Mouse (Mus musculus) E14TG2a.4 (cell line): Measurements from ENCODE around the gene Mink1.
A peak's percentile ranks its signal among the peaks of the same experiment; 100 is the strongest.

Experiments
- H3K27me3 ChIP-seq: 2 replicates; pipeline ENCODE4 v1.6.1; 2014; ENCODE audit warnings: low read length, control low read depth; ENCODE audit not compliant: insufficient read depth
- H3K36me3 ChIP-seq: 2 replicates; pipeline ENCODE4 v1.6.1; 2014; ENCODE audit warnings: low read length, control low read depth; ENCODE audit not compliant: insufficient read depth
- H3K4me1 ChIP-seq: replicated peaks from 2 replicates; pipeline ENCODE4 v1.6.1; 2014; ENCODE audit warnings: low read depth, low read length, control low read depth
- H3K4me3 ChIP-seq: replicated peaks from 2 replicates; pipeline ENCODE4 v1.5.1; 2014; ENCODE audit warnings: mild to moderate bottlenecking, low read length
- H3K9me3 ChIP-seq: 2 replicates; pipeline ENCODE4 v1.6.1; 2014; ENCODE audit warnings: low read length, control low read depth
- CTCF ChIP-seq: conservative IDR thresholded peaks from 2 replicates; pipeline ENCODE4 v1.5.1; 2014; ENCODE audit warnings: low read length
- NANOG ChIP-seq: IDR thresholded peaks from 2 replicates; pipeline ENCODE4 v1.6.1; 2014; ENCODE audit warnings: borderline replicate concordance, low read length, mixed read lengths
- POU5F1 ChIP-seq: IDR thresholded peaks from 2 replicates; pipeline ENCODE4 v1.6.1; 2014; ENCODE audit warnings: low read length, borderline replicate concordance

Gene Mink1

GRCm38 (mm10) chr11:70578962-70579361, 16.3 kb downstream of the Mink1 start:
- H3K9me3 ChIP-seq, result no peaks in the 10 kb centered on the region
- TF ChIP-seq POU5F1 (no peak), NANOG (no peak), CTCF (no peak)
- H3K4me1 ChIP-seq, result peaks cover 54% of the 10 kb centered on the region
- H3K4me3 ChIP-seq, result no peak overlapping the region
- no peaks in the 10 kb centered on the region for H3K27me3 ChIP-seq
- H3K36me3 ChIP-seq, result no peaks in the 10 kb centered on the region; the same call in 1 of the 2 replicates

DNA sequence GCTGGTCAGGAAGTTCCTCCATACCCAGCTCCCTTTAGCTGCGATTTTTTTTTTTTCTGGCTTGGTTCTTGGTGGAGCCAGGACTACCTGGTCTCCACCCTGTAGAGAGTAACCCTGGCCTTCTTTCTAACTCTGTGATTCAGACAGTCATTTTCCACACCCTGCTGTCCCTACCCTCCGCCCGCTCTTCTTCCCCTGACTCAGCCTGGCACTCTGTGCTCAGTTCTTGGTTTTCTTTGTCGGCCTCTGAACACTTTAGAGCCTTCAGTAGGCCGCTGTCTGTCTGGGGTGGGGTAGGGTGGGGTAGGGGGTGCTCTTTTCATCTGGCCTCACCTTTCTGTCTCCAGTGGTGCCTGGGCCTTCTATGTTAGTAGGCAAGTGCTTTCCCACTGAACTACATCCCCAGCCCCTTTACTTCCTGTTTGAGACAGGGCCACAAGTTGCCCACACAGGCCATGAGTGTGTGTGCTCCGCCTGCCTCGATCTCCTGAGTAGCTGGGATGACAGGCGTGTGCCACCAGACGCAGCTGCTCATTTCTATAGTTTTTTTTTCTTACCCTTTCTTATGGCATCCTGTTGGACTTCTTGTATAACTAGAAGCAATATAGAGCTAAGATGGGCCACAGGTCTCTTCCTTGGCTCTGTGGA, 17.2 kb downstream of the Mink1 start:
- peaks cover 57% of the 10 kb centered on the region for H3K4me1 ChIP-seq
- H3K4me3 ChIP-seq, result no peak overlapping the region
- TF ChIP-seq POU5F1 (no peak), NANOG (no peak), CTCF (no peak)
- H3K27me3 ChIP-seq, result no peaks in the 10 kb centered on the region
- no peaks in the 10 kb centered on the region; the same call in 1 of the 2 replicates for H3K36me3 ChIP-seq
- H3K9me3 ChIP-seq, result no peaks in the 10 kb centered on the region

GRCm38 (mm10) chr11:70580358-70580720, 17.7 kb downstream of the Mink1 start:
- Histone ChIP-seq H3K4me1 (peaks cover 61% of the 10 kb centered on the region), H3K27me3 (no peaks in the 10 kb centered on the region), H3K36me3 (no peaks in the 10 kb centered on the region; the same call in 1 of the 2 replicates), H3K9me3 (no peaks in the 10 kb centered on the region), H3K4me3 (no peak overlapping the region)
- TF ChIP-seq POU5F1 (no peak), CTCF (no peak), NANOG (no peak)

GRCm38 (mm10) chr11:70580921-70581320, 18.2 kb downstream of the Mink1 start:
- TF ChIP-seq NANOG (no peak), CTCF (no peak), POU5F1 (no peak)
- Histone ChIP-seq H3K36me3 (no peaks in the 10 kb centered on the region; the same call in 1 of the 2 replicates), H3K9me3 (no peaks in the 10 kb centered on the region), H3K4me1 (peaks cover 66% of the 10 kb centered on the region), H3K27me3 (no peaks in the 10 kb centered on the region), H3K4me3 (no peak overlapping the region)

DNA sequence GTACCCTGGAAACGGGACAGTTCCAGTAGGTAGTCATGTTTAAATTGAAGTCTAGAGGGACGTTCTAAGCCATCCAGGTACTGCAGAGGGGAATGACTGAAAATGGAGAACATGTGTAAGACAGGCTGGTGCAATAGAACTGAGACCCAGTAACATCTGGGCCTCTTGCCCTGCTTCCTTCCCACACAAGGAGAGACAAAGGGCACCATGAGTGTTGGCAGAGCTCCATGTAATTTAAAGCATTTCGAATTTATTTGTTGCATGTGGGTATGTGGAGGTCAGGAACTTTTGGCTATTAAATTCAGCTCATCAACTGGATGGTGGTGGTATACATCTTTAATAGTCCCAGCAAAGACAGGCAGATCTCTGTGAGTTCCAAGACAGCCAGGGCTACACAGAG, 19.5 kb downstream of the Mink1 start:
- H3K4me1 ChIP-seq, result peaks cover 59% of the 10 kb centered on the region
- no peak overlapping the region for H3K4me3 ChIP-seq
- no peaks in the 10 kb centered on the region for H3K36me3 ChIP-seq
- H3K9me3 ChIP-seq, result no peaks in the 10 kb centered on the region
- no peak for TF ChIP-seq CTCF
- TF ChIP-seq POU5F1, result no peak
- TF ChIP-seq NANOG, result no peak
- H3K27me3 ChIP-seq, result no peaks in the 10 kb centered on the region

DNA sequence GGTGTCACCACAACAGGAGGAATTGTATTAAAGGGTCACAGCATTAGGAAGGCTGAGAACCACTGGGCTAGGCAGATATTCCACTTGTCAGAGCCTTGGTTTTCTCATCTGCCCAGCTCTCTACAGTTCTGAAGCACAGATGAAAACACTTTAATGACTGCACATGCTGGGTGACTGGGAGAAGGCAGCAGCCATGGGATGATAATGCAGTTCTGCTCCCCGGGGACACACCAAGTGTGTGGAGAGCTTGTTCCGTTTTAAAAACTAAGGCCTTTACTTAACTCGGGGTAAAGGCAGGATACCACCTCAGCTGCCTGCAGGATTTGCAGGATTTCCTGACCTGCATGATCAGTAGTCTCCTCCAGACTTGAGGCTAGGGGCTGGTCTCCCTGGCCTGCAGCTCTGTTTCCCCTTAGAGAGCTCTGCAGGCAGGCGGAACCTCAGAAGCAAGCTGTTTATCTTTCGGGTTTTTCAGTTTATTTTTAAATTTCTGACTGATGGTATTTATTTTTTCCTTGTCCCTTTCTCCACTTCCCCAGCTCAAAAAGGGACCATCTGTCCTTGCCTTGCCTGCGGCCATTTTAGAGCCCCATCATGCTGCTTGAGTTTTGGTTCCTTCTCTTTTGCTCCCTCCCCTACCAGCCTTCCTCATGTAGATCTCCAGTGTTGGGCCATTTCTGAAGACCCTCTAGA, 20.5 kb downstream of the Mink1 start:
- TF ChIP-seq NANOG (no peak), POU5F1 (no peak), CTCF (no peak)
- Histone ChIP-seq H3K9me3 (no peaks in the 10 kb centered on the region), H3K4me3 (no peak overlapping the region), H3K36me3 (peaks cover 8% of the 10 kb centered on the region; the same call in 1 of the 2 replicates), H3K27me3 (no peaks in the 10 kb centered on the region), H3K4me1 (peaks cover 49% of the 10 kb centered on the region)

- no peaks in the 10 kb centered on the region for H3K9me3 ChIP-seq
- peaks cover 8% of the 10 kb centered on the region; the same call in 1 of the 2 replicates for H3K36me3 ChIP-seq
- H3K4me3 ChIP-seq, result no peak overlapping the region
- no peaks in the 10 kb centered on the region for H3K27me3 ChIP-seq
- no peak for TF ChIP-seq POU5F1
- no peak for TF ChIP-seq NANOG
- TF ChIP-seq CTCF, result no peak
- peaks cover 43% of the 10 kb centered on the region for H3K4me1 ChIP-seq
Measured at GRCm38 (mm10) chr11:70583775-70584174, 21.1 kb downstream of the Mink1 start.

GRCm38 (mm10) chr11:70585457-70585856, 22.8 kb downstream of the Mink1 start:
- TF ChIP-seq NANOG (no peak), POU5F1 (no peak), CTCF (no peak)
- Histone ChIP-seq H3K27me3 (no peaks in the 10 kb centered on the region), H3K4me1 (peaks cover 26% of the 10 kb centered on the region), H3K9me3 (no peaks in the 10 kb centered on the region), H3K36me3 (peaks cover 8% of the 10 kb centered on the region; the same call in 1 of the 2 replicates), H3K4me3 (peak overlapping the region; percentile 41; the same call in 1 of the 2 replicates)

DNA sequence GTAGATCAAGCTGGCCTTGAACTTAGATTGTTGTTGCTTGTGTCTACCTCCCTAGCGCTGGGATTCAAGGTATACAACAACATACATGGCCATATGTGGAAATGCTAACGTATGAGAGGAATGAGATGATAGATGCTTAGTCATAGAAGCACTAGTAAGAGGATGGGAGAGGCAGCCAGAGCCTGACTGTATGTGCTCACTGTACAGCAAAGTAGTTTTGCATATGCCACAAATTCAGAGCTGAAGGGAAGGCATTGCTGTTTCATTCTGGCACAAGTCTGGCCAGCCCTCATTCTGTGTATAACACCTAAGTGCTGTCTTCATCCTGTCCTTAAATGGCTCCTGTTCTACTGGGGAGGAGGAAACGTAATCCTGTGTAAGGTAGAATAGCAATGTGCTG, 23.6 kb downstream of the Mink1 start:
- TF ChIP-seq CTCF, result no peak
- TF ChIP-seq POU5F1, result no peak
- no peak for TF ChIP-seq NANOG
- Histone ChIP-seq H3K9me3 (no peaks in the 10 kb centered on the region), H3K36me3 (peaks cover 8% of the 10 kb centered on the region; the same call in 1 of the 2 replicates), H3K4me3 (no peak overlapping the region), H3K4me1 (peaks cover 24% of the 10 kb centered on the region), H3K27me3 (no peaks in the 10 kb centered on the region)
